8 mouse cellular contexts compared by ENCODE assay signal in the genomic region with DNA sequence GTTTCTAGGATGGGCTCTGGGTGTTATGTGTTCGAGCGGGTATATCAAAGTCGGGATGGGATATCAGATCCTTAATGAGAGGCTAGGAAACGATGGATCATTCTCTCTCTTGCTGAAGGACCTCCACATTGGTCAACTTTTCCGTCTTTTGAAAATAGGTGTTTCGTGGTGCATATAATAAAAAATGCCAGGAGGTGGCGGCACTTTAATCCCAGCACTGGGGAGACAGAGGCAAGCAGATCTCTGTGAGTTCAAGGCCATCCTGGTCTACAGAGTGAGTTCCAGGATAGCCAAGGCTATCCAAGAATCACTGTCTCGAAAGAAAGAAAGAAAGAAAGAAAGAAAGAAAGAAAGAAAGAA. TPM values are rescaled to one million over a fixed set of nuclear protein-coding genes. Genes with fewer than 3 reads are reported as not detected.
DNase-seq lines count a peak whose midpoint lies in the region; ATAC-seq and TF ChIP-seq lines count a peak whose summit lies in the region.

No protein-coding gene starts in this region.

- WGBS in heart, embryonic 13.5 days: 9% methylated on average over 8 of the region's 8 CpGs
- 12% methylated on average over 8 of the region's 8 CpGs for WGBS in hindbrain, embryonic 13.5 days
- 12% methylated on average over 8 of the region's 8 CpGs for WGBS in midbrain, embryonic 10.5 days

- peak overlapping the region; percentile 99 for H3K4me3 ChIP-seq in heart, embryonic 13.5 days
- peak overlapping the region; percentile 43 to 49 for H3K4me3 ChIP-seq in ES-E14 (ENCODE audit: insufficient read depth in 1 of 2, low read depth in 1 of 2, low read length in 2 of 2, poor library complexity in 1 of 2, severe bottlenecking in 1 of 2)
- peak overlapping the region; percentile 89 for H3K4me3 ChIP-seq in hindbrain, embryonic 13.5 days
- peak overlapping the region; percentile 96 for H3K4me3 ChIP-seq in midbrain, embryonic 10.5 days

- H3K4me2 ChIP-seq in heart, embryonic 13.5 days: peak overlapping the region; percentile 92
- H3K4me2 ChIP-seq in hindbrain, embryonic 13.5 days: peak overlapping the region; percentile 25; the same call in 1 of the 2 replicates

- peaks cover 9% of the 10 kb centered on the region for H3K27me3 ChIP-seq in heart, embryonic 13.5 days (replicated peaks)
- peaks cover 10% of the 10 kb centered on the region for H3K27me3 ChIP-seq in hindbrain, embryonic 13.5 days
- peaks cover 18% of the 10 kb centered on the region for H3K27me3 ChIP-seq in midbrain, embryonic 10.5 days (ENCODE audit: low read depth, poor library complexity, severe bottlenecking)

- in situ Hi-C loops in ES-E14 (cut with MboI; ENCODE audit: low sequenced_read_pairs in 2 of 2, unreplicated experiment in 2 of 2): no loop called here

- H3K36me3 ChIP-seq in heart, embryonic 13.5 days: peaks cover 20% of the 10 kb centered on the region
- peaks cover 10% of the 10 kb centered on the region for H3K36me3 ChIP-seq in ES-E14 (ENCODE audit: control insufficient read depth, insufficient read depth, low read length, poor library complexity, severe bottlenecking)
- peaks cover 18% of the 10 kb centered on the region for H3K36me3 ChIP-seq in hindbrain, embryonic 13.5 days
- H3K36me3 ChIP-seq in midbrain, embryonic 10.5 days: peaks cover 24% of the 10 kb centered on the region

- H3K27ac ChIP-seq in heart, embryonic 13.5 days (replicated peaks): 0 out of 2 replicates have a peak overlapping the region, but pooled peaks have one; percentile 25
- no peak overlapping the region; the same call in 1 of the 2 replicates for H3K27ac ChIP-seq in ES-E14 (ENCODE audit: insufficient read depth, low read depth, low read length, poor library complexity, severe bottlenecking)
- H3K27ac ChIP-seq in hindbrain, embryonic 13.5 days: peak overlapping the region; percentile 97; the same call in 1 of the 2 replicates
- H3K27ac ChIP-seq in midbrain, embryonic 10.5 days (replicated peaks): peak overlapping the region; percentile 100

- H3K4me1 ChIP-seq in heart, embryonic 13.5 days: peaks cover 49% of the 10 kb centered on the region
- peaks cover 0 to 13% of the 10 kb centered on the region in 2 experiments; a peak in 3 of 4 replicates for H3K4me1 ChIP-seq in ES-E14 (ENCODE audit: control insufficient read depth in 2 of 2, insufficient read depth in 2 of 2, low read length in 2 of 2, poor library complexity in 1 of 2)
- H3K4me1 ChIP-seq in hindbrain, embryonic 13.5 days (replicated peaks): peaks cover 38% of the 10 kb centered on the region
- peaks cover 41% of the 10 kb centered on the region for H3K4me1 ChIP-seq in midbrain, embryonic 10.5 days

- ATAC-seq in heart, embryonic 13.5 days (ENCODE audit: extremely low read depth, insufficient number of reproducible peaks, low FRiP score, low TSS enrichment): no peak
- ATAC-seq in hindbrain, embryonic 13.5 days (ENCODE audit: low FRiP score): no peak
- ATAC-seq in monocyte, adult 5-6 weeks (replicated peaks; ENCODE audit: insufficient number of reproducible peaks, low FRiP score, low TSS enrichment, poor library complexity, severe bottlenecking): no peak
- no peak for ATAC-seq in megakaryocyte-erythroid progenitor cell, adult 5-6 weeks (replicated peaks; ENCODE audit: low FRiP score, low TSS enrichment, poor library complexity, severe bottlenecking)

- no peak for DNase-seq in heart, adult 8-10 months (ENCODE audit: low spot score)
- DNase-seq in ES-E14 (ENCODE audit: low read depth, low spot score): no peak
- no peak for DNase-seq in midbrain, embryonic 10.5 days (ENCODE audit: low spot score)
- DNase-seq in left cerebral cortex, adult 18-20 months (ENCODE audit: low spot score in 2 of 2): no peak

- H3K9ac ChIP-seq in heart, embryonic 13.5 days: peak overlapping the region; percentile 55; the same call in 1 of the 2 replicates
- peak overlapping the region; percentile 52; the same call in 1 of the 2 replicates for H3K9ac ChIP-seq in ES-E14 (ENCODE audit: insufficient read depth, low read depth, low read length, poor library complexity, severe bottlenecking)
- H3K9ac ChIP-seq in hindbrain, embryonic 13.5 days: no peak overlapping the region; the same call in 1 of the 2 replicates

- no peaks in the 10 kb centered on the region for H3K9me3 ChIP-seq in heart, embryonic 13.5 days
- no peaks in the 10 kb centered on the region for H3K9me3 ChIP-seq in ES-E14 (ENCODE audit: control insufficient read depth, insufficient read depth, low read depth, low read length)
- no peaks in the 10 kb centered on the region for H3K9me3 ChIP-seq in hindbrain, embryonic 13.5 days
- no peaks in the 10 kb centered on the region for H3K9me3 ChIP-seq in midbrain, embryonic 10.5 days (replicated peaks)

TF ChIP-seq in ES-E14, 5 proteins besides CTCF, POLR2A, EP300 and RAD21:
- TF ChIP-seq ZNF384 (IDR thresholded peaks at IDR 0.05; ENCODE audit: low read depth, low read length): no peak
- no peak for TF ChIP-seq HCFC1 (IDR thresholded peaks at IDR 0.05; ENCODE audit: borderline replicate concordance, insufficient read depth, low read length)
- no peak for TF ChIP-seq MAFK (IDR thresholded peaks at IDR 0.05; ENCODE audit: insufficient read depth, low read depth, low read length)
- no peak for TF ChIP-seq ZC3H11A (IDR thresholded peaks at IDR 0.05; ENCODE audit: borderline replicate concordance, low read depth, low read length)
- TF ChIP-seq CHD2 (IDR thresholded peaks at IDR 0.05; ENCODE audit: low read depth, low read length): no peak
TF ChIP-seq in ES-E14: peak in this region for 0.

RNA-seq across cellular contexts. Expression of a gene that starts 0.8 kb away (rescaled TPM):
- polyA plus RNA-seq in heart, embryonic 13.5 days (2015; fragmentation: Nextera tagmentation; extraction: Ambion mirVana): 55.9 and 57.6 TPM in 2 replicates
- 10 to 100 TPM; 15.8 to 18.0 (median 17.6) TPM for total RNA-seq in heart, adult 8-10 months (2022)
- 90.9 and 108 TPM in 2 replicates for total RNA-seq in ES-E14 (2012; rRNA removed)
- 60.9 and 62.5 TPM in 2 replicates for polyA plus RNA-seq in hindbrain, embryonic 13.5 days (2015; fragmentation: Nextera tagmentation; extraction: Ambion mirVana)
- polyA plus RNA-seq in midbrain, embryonic 10.5 days (2016; fragmentation: Nextera tagmentation; extraction: Ambion mirVana): 190 and 191 TPM in 2 replicates
- 18.9 to 30.0 TPM (median 26.1 TPM) in 3 replicates for total RNA-seq in monocyte, adult 5-6 weeks (2017)
- 10 to 100 TPM; 25.4 to 29.8 TPM for total RNA-seq in left cerebral cortex, adult 18-20 months (2021)
- total RNA-seq in megakaryocyte-erythroid progenitor cell, adult 5-6 weeks (2014; fragmentation: Nextera tagmentation): 154 and 175 TPM in 2 replicates
- 57.9 and 99.8 TPM in 2 replicates for total RNA-seq in megakaryocyte-erythroid progenitor cell, adult 5-6 weeks (2017)

RNA-seq across cellular contexts. Expression of a gene that starts 27.6 kb away (rescaled TPM):
- polyA plus RNA-seq in heart, embryonic 13.5 days (2015; fragmentation: Nextera tagmentation; extraction: Ambion mirVana): 1,246 and 1,505 TPM in 2 replicates
- total RNA-seq in heart, adult 8-10 months (2022): 1,000 to 10,000 TPM; 1,795 to 2,190 (median 1,939) TPM
- total RNA-seq in ES-E14 (2012; rRNA removed): 995 and 1,362 TPM in 2 replicates
- 575 and 577 TPM in 2 replicates for polyA plus RNA-seq in hindbrain, embryonic 13.5 days (2015; fragmentation: Nextera tagmentation; extraction: Ambion mirVana)
- 610 and 635 TPM in 2 replicates for polyA plus RNA-seq in midbrain, embryonic 10.5 days (2016; fragmentation: Nextera tagmentation; extraction: Ambion mirVana)
- 56.9 to 82.5 TPM (median 76.8 TPM) in 3 replicates for total RNA-seq in monocyte, adult 5-6 weeks (2017)
- 100 to 1,000 TPM; 383 to 388 TPM for total RNA-seq in left cerebral cortex, adult 18-20 months (2021)
- 485 and 702 TPM in 2 replicates for total RNA-seq in megakaryocyte-erythroid progenitor cell, adult 5-6 weeks (2014; fragmentation: Nextera tagmentation)
- 241 and 254 TPM in 2 replicates for total RNA-seq in megakaryocyte-erythroid progenitor cell, adult 5-6 weeks (2017)

RNA-seq across cellular contexts. Expression of a gene that starts 34.9 kb away (rescaled TPM):
- 170 and 182 TPM in 2 replicates for polyA plus RNA-seq in heart, embryonic 13.5 days (2015; fragmentation: Nextera tagmentation; extraction: Ambion mirVana)
- total RNA-seq in heart, adult 8-10 months (2022): 100 to 1,000 TPM in 1 of 4 experiments, 10 to 100 TPM in 3; 92.9 to 107 (median 97.0) TPM
- 131 and 134 TPM in 2 replicates for total RNA-seq in ES-E14 (2012; rRNA removed)
- polyA plus RNA-seq in hindbrain, embryonic 13.5 days (2015; fragmentation: Nextera tagmentation; extraction: Ambion mirVana): 230 TPM in 2 replicates
- polyA plus RNA-seq in midbrain, embryonic 10.5 days (2016; fragmentation: Nextera tagmentation; extraction: Ambion mirVana): 338 and 351 TPM in 2 replicates
- total RNA-seq in monocyte, adult 5-6 weeks (2017): 11.4 to 34.6 TPM (median 18.6 TPM) in 3 replicates
- total RNA-seq in left cerebral cortex, adult 18-20 months (2021): 100 to 1,000 TPM; 143 to 166 TPM
- total RNA-seq in megakaryocyte-erythroid progenitor cell, adult 5-6 weeks (2014; fragmentation: Nextera tagmentation): 105 and 113 TPM in 2 replicates
- total RNA-seq in megakaryocyte-erythroid progenitor cell, adult 5-6 weeks (2017): 80.0 and 93.8 TPM in 2 replicates

RNA-seq across cellular contexts. Expression of a gene that starts 46.8 kb away (rescaled TPM):
- polyA plus RNA-seq in heart, embryonic 13.5 days (2015; fragmentation: Nextera tagmentation; extraction: Ambion mirVana): 3.8 and 4.5 TPM in 2 replicates
- 1 to 10 TPM; 5.9 to 9.8 (median 8.3) TPM for total RNA-seq in heart, adult 8-10 months (2022)
- total RNA-seq in ES-E14 (2012; rRNA removed): 27.1 and 28.9 TPM in 2 replicates
- polyA plus RNA-seq in hindbrain, embryonic 13.5 days (2015; fragmentation: Nextera tagmentation; extraction: Ambion mirVana): 14.8 and 16.5 TPM in 2 replicates
- polyA plus RNA-seq in midbrain, embryonic 10.5 days (2016; fragmentation: Nextera tagmentation; extraction: Ambion mirVana): 6.3 and 6.4 TPM in 2 replicates
- 4.1 to 5.3 TPM (median 5.2 TPM) in 3 replicates for total RNA-seq in monocyte, adult 5-6 weeks (2017)
- 10 to 100 TPM; 20.1 to 20.7 TPM for total RNA-seq in left cerebral cortex, adult 18-20 months (2021)
- total RNA-seq in megakaryocyte-erythroid progenitor cell, adult 5-6 weeks (2014; fragmentation: Nextera tagmentation): 8.0 and 9.1 TPM in 2 replicates
- 13.0 and 14.7 TPM in 2 replicates for total RNA-seq in megakaryocyte-erythroid progenitor cell, adult 5-6 weeks (2017)

Comparison
In these comparisons a context has a peak if more than half of its experiments do, and no peak if none do; other contexts are left out.
1. H3K4me3 ChIP-seq: peak in every context shown above with its lines; median percentile 99 in heart, embryonic 13.5 days; 96 in midbrain, embryonic 10.5 days; 89 in hindbrain, embryonic 13.5 days; 46 in ES-E14.